Mouse (Mus musculus): ENCODE results near the gene Fzd10. TPM values are rescaled to one million over a fixed set of nuclear protein-coding genes. Genes with fewer than 3 reads are reported as not detected.

Gene Fzd10
- total RNA-seq, 1 experiment from 2014 or later = not detected

- no peak for ATAC-seq (replicated peaks in 1 of 2; ENCODE audit: insufficient read depth in 1 of 2, low FRiP score in 2 of 2, low TSS enrichment in 1 of 2, low read depth in 1 of 2, poor library complexity in 2 of 2, severe bottlenecking in 2 of 2)
These were observed 46.6 kb downstream of the Fzd10 start for GRCm38 (mm10) chr5:128647221-128647730.

GRCm38 (mm10) chr5:128649336-128649897 is 48.8 kb downstream of the Fzd10 start:
- ATAC-seq (replicated peaks in 1 of 2; ENCODE audit: insufficient read depth in 1 of 2, low FRiP score in 2 of 2, low TSS enrichment in 1 of 2, low read depth in 1 of 2, poor library complexity in 2 of 2, severe bottlenecking in 2 of 2) = no peak

Other genes starting within 250 kb of the Fzd10 start
- gene Tmem132d, start 167.8 kb upstream of the Fzd10 start, total RNA-seq (2017) = not detected in 2 replicates
- gene Piwil1, start 101.7 kb downstream of the Fzd10 start, total RNA-seq (2017) = not detected in 2 replicates

Measured in hematopoietic stem cell, adult 5-6 weeks (primary cell).